Comparison of ENCODE assay signal across 23 mouse cellular contexts in the genomic region with DNA sequence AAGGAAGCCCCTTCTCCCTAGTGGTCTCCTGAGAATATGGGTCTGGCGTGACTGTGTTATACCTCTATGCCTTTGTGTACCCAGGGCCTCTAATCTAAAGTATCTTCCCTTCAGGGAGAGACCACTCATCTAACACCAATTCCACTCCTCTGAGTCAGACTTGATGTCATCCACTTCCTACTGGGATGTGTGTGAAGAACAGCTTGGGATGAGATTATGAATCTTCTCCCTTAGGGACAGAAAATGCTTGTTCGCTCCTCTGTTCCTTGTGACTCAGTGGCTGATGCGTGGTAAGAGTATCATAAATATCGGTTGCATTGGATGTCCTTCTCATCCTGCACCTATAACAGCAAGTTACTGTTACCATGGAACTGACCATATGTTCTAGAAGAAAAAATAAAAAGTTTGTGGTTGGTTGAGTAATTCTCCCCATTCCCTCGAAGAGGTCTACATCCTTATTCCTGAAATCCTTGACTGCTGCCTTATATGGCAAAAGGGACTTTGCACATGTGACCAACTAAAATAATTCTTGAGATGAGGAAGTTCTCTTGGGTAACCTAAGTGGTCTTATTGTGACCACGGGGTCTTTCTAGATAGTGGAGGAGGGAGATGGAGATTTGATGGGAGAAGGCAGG. TPM values are rescaled to one million over a fixed set of nuclear protein-coding genes. Genes with fewer than 3 reads are reported as not detected.
DNase-seq lines count a peak whose midpoint lies in the region; ATAC-seq and TF ChIP-seq lines count a peak whose summit lies in the region.
"Had no signal": no experiment of that assay in that cellular context is flagged by ENCODE, and none has a peak within 500 bp of the region (broad histone marks: within the 10 kb centered on the region; RNA-seq: fewer than 3 reads in every experiment).

No protein-coding gene starts in this region.

- TF ChIP-seq CTCF in bone marrow macrophage, adult 2 months (IDR thresholded peaks at IDR 0.05; ENCODE audit: low read depth, low read length): no peak

- peaks cover 38% of the 10 kb centered on the region for H3K4me1 ChIP-seq in bone marrow macrophage, adult 2 months (ENCODE audit: control insufficient read depth, insufficient read depth, low read length)
- H3K4me1 ChIP-seq: forebrain, embryonic 13.5 days; hindbrain, embryonic 12.5 days had no signal

- peak; percentile 18 for DNase-seq in 3134 (ENCODE audit: extremely low read depth, insufficient read length, low spot score)
- peak; percentile 93 for DNase-seq in 3T3-L1 (ENCODE audit: low read depth, low spot score)
- DNase-seq in lung, postnatal 4 days: no peak
- DNase-seq in lung, postnatal 10 days: no peak
- DNase-seq: adrenal gland, adult 8-10 months; adrenal gland, postnatal 36 days; cerebellum, adult 11 months; cerebellum, adult 8-10 months; cerebellum, postnatal 14 days; forebrain, postnatal 0 days; gastrocnemius, postnatal 36 days; heart, adult 2 months; heart, postnatal 4 days had no signal

- ATAC-seq in megakaryocyte, adult 5-6 weeks (ENCODE audit: poor library complexity, severe bottlenecking): peak; percentile 62
- ATAC-seq in monocyte, adult 5-6 weeks (replicated peaks; ENCODE audit: insufficient number of reproducible peaks, low FRiP score, low TSS enrichment, poor library complexity, severe bottlenecking): no peak
- ATAC-seq: forebrain, embryonic 13.5 days; forebrain, postnatal 0 days; hindbrain, embryonic 16.5 days; inflammation-experienced regulatory T-cells, adult 6 months; intestine, postnatal 0 days had no signal

- no peak for TF ChIP-seq POLR2A in bone marrow macrophage, adult 2 months (IDR thresholded peaks at IDR 0.05; ENCODE audit: borderline replicate concordance, low read depth, low read length)

- H3K27ac ChIP-seq in bone marrow macrophage, adult 2 months (ENCODE audit: insufficient read depth, low read depth, low read length): peak overlapping the region; percentile 24; the same call in 1 of the 2 replicates
- H3K27ac ChIP-seq: embryonic facial prominence, embryonic 12.5 days; forebrain, embryonic 13.5 days; heart, adult 2 months; hindbrain, embryonic 12.5 days had no signal

- H3K4me3 ChIP-seq in bone marrow macrophage, adult 2 months (ENCODE audit: insufficient read depth, low read length): no peak overlapping the region
- H3K4me3 ChIP-seq: embryonic facial prominence, embryonic 12.5 days; forebrain, embryonic 13.5 days; heart, adult 2 months; hindbrain, embryonic 12.5 days had no signal

RNA-seq across cellular contexts. Expression of gene Arhgap31, which starts 18.1 kb away (rescaled TPM):
- polyA plus RNA-seq in bone marrow macrophage, adult 2 months (2012; ENCODE audit: insufficient read depth, insufficient read length, missing spikeins): 29.1 and 36.1 TPM in 2 replicates
- total RNA-seq in megakaryocyte, adult 5-6 weeks (2015): 20.4 and 21.4 TPM in 2 replicates
- 10.0 and 14.6 TPM in 2 replicates for total RNA-seq in megakaryocyte, adult 5-6 weeks (2017)
- total RNA-seq in monocyte, adult 5-6 weeks (2017): 8.6 to 14.4 TPM (median 13.7 TPM) in 3 replicates

RNA-seq across cellular contexts. Expression of gene B4galt4, which starts 47.0 kb away (rescaled TPM):
- polyA plus RNA-seq in bone marrow macrophage, adult 2 months (2012; ENCODE audit: insufficient read depth, insufficient read length, missing spikeins): 8.9 and 9.8 TPM in 2 replicates
- 12.2 and 20.8 TPM in 2 replicates for total RNA-seq in megakaryocyte, adult 5-6 weeks (2015)
- 21.4 and 26.2 TPM in 2 replicates for total RNA-seq in megakaryocyte, adult 5-6 weeks (2017)
- total RNA-seq in monocyte, adult 5-6 weeks (2017): 3.7 to 8.1 TPM (median 7.8 TPM) in 3 replicates
- total RNA-seq: CH12.LX had no signal

Comparison
In these comparisons a context has a peak if more than half of its experiments do, and no peak if none do; other contexts are left out.
1. DNase-seq: peak in 3134 (single experiment) and 3T3-L1 (single experiment); none in lung, postnatal 4 days (0 of 2) and lung, postnatal 10 days (single experiment).